Mouse (Mus musculus) midbrain, embryonic 11.5 days (tissue): ENCODE results near the gene Pdk3. TPM values are rescaled to one million over a fixed set of nuclear protein-coding genes. Genes with fewer than 3 reads are reported as not detected.

Experiments used
- ATAC-seq: fragments of 200-750 bp; cut with Nextera tagmentation; 2 replicates; pipeline ENCODE4 v1.8.0; 2017; ENCODE audit warnings: moderate TSS enrichment, moderate library complexity; ENCODE audit not compliant: low FRiP score
- DNase-seq: peaks from one replicate; pipeline ENCODE4 v3.0.0; 2015; ENCODE audit warnings: low spot score; ENCODE audit errors: missing footprints
- H3K27ac ChIP-seq: fragments of 300-500 bp; sonication (generic); 2 replicates; pipeline ENCODE4 v1.5.1; 2014; ENCODE audit warnings: low read depth, low read length
- H3K27me3 ChIP-seq: fragments of 300-500 bp; sonication (generic); 2 replicates; pipeline ENCODE4 v1.6.1; 2014; ENCODE audit warnings: mild to moderate bottlenecking, low read length, moderate library complexity, mixed read lengths; ENCODE audit not compliant: control insufficient read depth, insufficient read depth
- H3K36me3 ChIP-seq: fragments of 300-500 bp; sonication (generic); 2 replicates; pipeline ENCODE4 v1.6.1; 2014; ENCODE audit warnings: mild to moderate bottlenecking, low read length, moderate library complexity, mixed read lengths; ENCODE audit not compliant: control insufficient read depth, insufficient read depth
- H3K4me1 ChIP-seq: fragments of 300-500 bp; sonication (generic); 2 replicates; pipeline ENCODE4 v1.6.1; 2014; ENCODE audit warnings: low read length; ENCODE audit not compliant: control insufficient read depth, insufficient read depth
- H3K4me2 ChIP-seq: fragments of 300-500 bp; sonication (generic); 2 replicates; pipeline ENCODE4 v1.6.1; 2014; ENCODE audit warnings: mild to moderate bottlenecking, moderate library complexity
- H3K4me3 ChIP-seq: fragments of 300-500 bp; sonication (generic); 2 replicates; pipeline ENCODE4 v1.5.1; 2014; ENCODE audit warnings: low read depth, low read length
- H3K9ac ChIP-seq: fragments of 300-500 bp; sonication (generic); 2 replicates; pipeline ENCODE4 v1.6.1; 2014; ENCODE audit warnings: low read length
- H3K9me3 ChIP-seq: fragments of 300-500 bp; sonication (generic); 2 replicates; pipeline ENCODE4 v1.6.1; 2016; ENCODE audit warnings: low read length; ENCODE audit not compliant: control insufficient read depth
- WGBS: fragments of 180-500 bp; shearing (Covaris S2); extraction: QIAGEN DNeasy Blood & Tissue Kit; methylation state at CpG from one replicate; pipeline ENCODE4 v1.1.7; 2014; 5-methylcytosine and 5-hydroxymethylcytosine counted together
- polyA plus RNA-seq: library from polyadenylated mRNA; unstranded; fragments of >200 nt; fragmentation: Nextera tagmentation; extraction: Ambion mirVana; gene quantifications from 2 replicates; pipeline ENCODE4 v1.2.1, GENCODE M21; 2014

Pdk3 gene
- polyA plus RNA-seq, 1 experiment from 2014 or later = 59.7 TPM

DNA sequence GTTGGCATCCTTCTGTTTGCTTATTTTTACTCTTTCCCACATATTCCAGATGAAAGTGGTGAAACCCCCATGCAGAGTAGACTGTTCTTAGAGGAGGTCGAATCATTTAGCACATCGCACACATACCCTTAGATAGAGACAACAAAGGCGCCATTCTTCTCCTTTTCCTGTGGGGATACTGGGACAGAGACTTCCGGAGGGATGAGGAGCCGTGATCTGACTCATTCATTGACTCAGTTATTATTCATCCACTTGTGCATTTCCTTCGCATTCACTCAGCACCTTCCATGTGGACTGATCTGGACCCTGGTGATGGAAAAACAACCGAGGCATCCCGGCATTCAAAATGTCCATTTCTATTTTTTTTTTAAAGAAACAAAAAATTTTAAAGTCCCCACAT lies 101.1 kb downstream of the Pdk3 start:
- Histone ChIP-seq H3K4me3 (no peak overlapping the region), H3K9me3 (no peaks in the 10 kb centered on the region), H3K9ac (no peak overlapping the region), H3K36me3 (no peaks in the 10 kb centered on the region), H3K27me3 (no peaks in the 10 kb centered on the region), H3K4me1 (no peaks in the 10 kb centered on the region), H3K27ac (no peak overlapping the region), H3K4me2 (no peak overlapping the region)
- no peak for DNase-seq
- WGBS = 83% methylated on average over 8 of the region's 8 CpGs
- no peak for ATAC-seq

DNA sequence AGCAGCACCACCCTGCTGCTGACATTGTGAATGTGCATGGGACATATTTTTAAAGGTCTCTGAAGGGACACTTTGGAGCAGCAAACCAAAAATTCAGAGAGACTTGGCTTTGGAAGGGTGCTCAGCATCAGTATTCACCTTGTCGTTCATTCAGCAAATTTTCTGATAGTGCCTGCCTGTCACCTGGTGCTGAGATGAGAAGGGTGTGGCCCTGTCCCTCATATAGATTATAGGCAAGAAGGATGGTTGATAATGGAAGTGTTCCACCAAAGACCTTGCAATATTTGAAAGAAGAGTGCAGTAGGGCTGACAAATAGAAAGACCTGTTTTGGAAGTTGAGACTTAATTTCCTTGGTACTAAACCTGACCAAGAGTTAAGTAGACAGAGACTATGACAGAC lies 102.5 kb downstream of the Pdk3 start:
- no peak overlapping the region for H3K27ac ChIP-seq
- 90% methylated on average over 1 of the region's 1 CpGs for WGBS
- no peak overlapping the region for H3K4me2 ChIP-seq
- no peaks in the 10 kb centered on the region for H3K36me3 ChIP-seq
- no peak for ATAC-seq
- H3K9me3 ChIP-seq = no peaks in the 10 kb centered on the region
- no peaks in the 10 kb centered on the region for H3K4me1 ChIP-seq
- no peak overlapping the region for H3K4me3 ChIP-seq
- DNase-seq = no peak
- no peaks in the 10 kb centered on the region for H3K27me3 ChIP-seq
- H3K9ac ChIP-seq = no peak overlapping the region

Other genes with a start within 250 kb of the Pdk3 start
- 21.9 and 26.5 TPM in 2 replicates for gene Pola1, start 200.0 kb downstream of the Pdk3 start, polyA plus RNA-seq
- 7.2 and 9.6 TPM in 2 replicates for gene Pcyt1b, start 177.3 kb downstream of the Pdk3 start, polyA plus RNA-seq
- 0.07 TPM in 1 of 2 replicates, not detected in the other for gene AU015836, start 136.5 kb upstream of the Pdk3 start, polyA plus RNA-seq